Mouse (Mus musculus) layer of hippocampus, adult 2 months (tissue): ENCODE data around the gene Aplf. TPM values are rescaled to one million over a fixed set of nuclear protein-coding genes. Genes with fewer than 3 reads are reported as not detected.

Experiments used
- DNase-seq, 2 experiments: peaks; one replicate each; pipeline ENCODE4 v3.0.0; 2022; ENCODE audit warnings: low spot score in 2 of 2
- H3K27ac ChIP-seq: fragments of 200-600 bp; 2 replicates; pipeline ENCODE4 v1.8.1; 2022
- H3K4me3 ChIP-seq: fragments of 200-600 bp; 2 replicates; pipeline ENCODE4 v1.8.1; 2022; ENCODE audit warnings: mild to moderate bottlenecking
- CTCF ChIP-seq: fragments of 200-600 bp; conservative IDR thresholded peaks from 2 replicates; pipeline ENCODE4 v1.8.1; 2022; ENCODE audit warnings: antibody characterized with exemption, mild to moderate bottlenecking, moderate library complexity
- long read RNA-seq, 2 experiments: library from polyadenylated mRNA; stranded (forward); transcript quantifications; one replicate each; pipeline ENCODE4 v2.0.0; 2021; ENCODE audit warnings: borderline mapping rate in 2 of 2
- total RNA-seq, 2 experiments: library from RNA; stranded (reverse); gene quantifications; 2 replicates each; pipeline ENCODE4 v1.2.3; 2021

Aplf gene
- 1 to 10 TPM; 6.9 to 7.9 TPM for total RNA-seq
- long read RNA-seq, experiment 1, partial matches to known transcripts = 5 of 5 reads
- long read RNA-seq, experiment 1, other reads (novel, unspliced or antisense) = 0 of 5 reads
- long read RNA-seq, experiment 2, partial matches to known transcripts = 6 of 7 reads
- long read RNA-seq, experiment 2, other reads (novel, unspliced or antisense) = 1 of 7 reads

DNA sequence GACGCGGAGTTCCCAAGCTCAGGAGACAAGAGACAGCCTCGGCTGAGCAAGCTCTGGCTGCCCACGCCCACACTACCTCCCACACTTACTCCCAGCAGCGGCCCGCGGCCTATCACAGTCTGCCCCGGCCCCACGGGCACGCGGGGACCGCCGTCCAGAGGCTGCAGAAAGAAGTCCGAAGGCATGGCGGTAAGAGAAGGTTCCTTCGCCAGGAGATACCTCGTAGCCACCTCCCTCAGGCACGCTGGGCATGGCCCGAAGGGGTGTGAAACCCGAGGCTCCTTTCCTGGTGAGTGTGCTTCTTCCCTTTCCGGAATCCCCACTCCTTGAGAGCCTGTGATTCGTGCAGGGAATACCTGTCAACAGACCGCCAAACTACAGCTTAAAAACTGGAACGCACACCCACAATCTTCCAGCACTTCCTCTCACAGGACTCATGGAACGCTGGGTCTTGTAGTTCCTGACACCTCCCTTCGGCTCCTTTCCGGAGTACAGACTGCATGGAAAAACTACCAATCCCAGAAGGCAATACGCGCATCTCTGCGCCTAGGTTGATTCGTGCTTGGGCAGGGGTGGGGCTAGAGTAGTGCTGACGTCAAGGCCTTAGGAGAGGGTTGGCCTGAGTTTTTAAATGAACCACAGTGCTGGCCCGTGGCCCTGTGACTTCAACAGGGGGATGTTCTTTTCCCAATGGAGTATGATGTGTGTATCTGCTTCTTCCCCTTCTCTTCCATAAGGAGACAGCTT, at the start of gene Aplf:
Gene Aplf, minus strand, starts transcription at position 423 of the 747 bp plus-strand sequence.
- no peak for TF ChIP-seq CTCF
- peak within 1 kb of the TSS; percentile 71 for H3K27ac ChIP-seq
- DNase-seq = peak; percentile 88 to 96
- peak within 1 kb of the TSS; percentile 63 for H3K4me3 ChIP-seq

GRCm38 (mm10) chr6:87714091-87714490, 42.1 kb upstream of the Aplf start:
- Histone ChIP-seq H3K27ac (no peak overlapping the region), H3K4me3 (no peak overlapping the region)
- TF ChIP-seq CTCF = no peak
- DNase-seq = no peak

GRCm38 (mm10) chr6:87712311-87712710, 40.3 kb upstream of the Aplf start:
- H3K27ac ChIP-seq = no peak overlapping the region
- no peak for TF ChIP-seq CTCF
- no peak for DNase-seq
- no peak overlapping the region for H3K4me3 ChIP-seq

GRCm38 (mm10) chr6:87706246-87706645, 34.3 kb upstream of the Aplf start:
- peak; percentile 76 for TF ChIP-seq CTCF
- DNase-seq = peak in 1 of 2 experiments; percentile 16
- Histone ChIP-seq H3K4me3 (no peak overlapping the region), H3K27ac (no peak overlapping the region)

DNA sequence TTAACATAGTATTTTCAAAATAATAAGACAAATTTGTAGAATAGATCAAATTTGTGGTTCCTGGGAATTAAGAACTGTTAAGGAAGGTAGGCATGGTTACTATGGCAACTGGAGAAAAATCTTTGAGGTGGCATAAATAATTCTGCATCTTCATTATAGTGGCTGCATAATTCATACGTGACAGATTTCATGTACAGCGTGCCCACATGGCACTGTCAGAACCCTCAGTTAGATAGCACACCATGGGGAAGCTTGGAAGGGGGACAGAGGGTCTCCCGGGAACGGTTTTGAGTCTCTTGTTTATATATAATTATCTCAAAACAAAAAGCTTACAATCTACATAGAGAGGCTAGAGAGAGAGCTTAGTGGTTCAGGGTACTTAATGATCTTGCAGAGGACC, 24.6 kb upstream of the Aplf start:
- no peak overlapping the region for H3K4me3 ChIP-seq
- DNase-seq = no peak
- no peak for TF ChIP-seq CTCF
- no peak overlapping the region for H3K27ac ChIP-seq

DNA sequence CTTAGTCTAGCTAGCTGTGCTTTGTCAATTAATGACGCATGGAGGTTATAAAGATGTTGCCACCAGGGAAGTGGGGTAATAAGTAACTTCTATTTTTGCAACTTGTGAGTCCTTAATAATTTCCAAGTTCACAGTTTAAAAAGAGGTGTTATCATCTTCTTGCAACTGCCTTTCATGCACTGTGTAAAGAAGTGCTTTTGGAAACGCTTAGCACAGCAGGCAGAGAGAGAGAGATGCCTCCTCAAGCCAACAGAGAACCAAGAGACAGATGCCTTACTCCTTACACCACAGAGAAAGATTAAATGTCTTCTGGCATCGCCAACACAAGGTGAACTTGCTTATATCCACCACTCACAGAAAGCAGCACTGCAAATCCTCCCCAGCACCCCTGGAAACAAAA, 24.0 kb upstream of the Aplf start:
- TF ChIP-seq CTCF = no peak
- 0 out of 2 replicates have a peak overlapping the region, but pooled peaks have one; percentile 19 for H3K27ac ChIP-seq
- H3K4me3 ChIP-seq = no peak overlapping the region
- no peak for DNase-seq

- no peak for DNase-seq
- Histone ChIP-seq H3K4me3 (no peak overlapping the region), H3K27ac (no peak overlapping the region)
- TF ChIP-seq CTCF = no peak
Measured at GRCm38 (mm10) chr6:87680418-87680817, 8.4 kb upstream of the Aplf start.

DNA sequence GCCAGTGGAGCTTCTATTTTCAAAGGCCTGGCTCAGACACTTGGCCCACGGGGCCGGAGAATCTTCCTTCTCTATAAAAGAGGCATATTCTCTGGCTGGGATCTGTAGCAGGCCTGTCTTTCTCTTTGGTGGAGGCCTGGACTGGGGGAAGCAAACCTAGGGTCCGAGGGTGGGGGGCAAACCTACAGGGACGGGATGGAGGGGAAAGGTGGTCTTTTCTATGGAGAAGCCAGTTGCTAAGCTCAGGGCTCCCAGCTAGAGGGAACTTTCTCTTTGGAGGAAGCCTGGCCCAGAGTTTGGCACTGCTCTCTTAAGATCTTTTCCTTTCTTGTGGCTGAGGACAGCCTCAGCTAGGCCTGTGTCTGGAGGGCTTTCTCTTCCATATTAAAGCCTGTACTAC, 668 bp upstream of the Aplf start:
- peak overlapping the region; percentile 63 for H3K4me3 ChIP-seq
- no peak for TF ChIP-seq CTCF
- H3K27ac ChIP-seq = peak overlapping the region; percentile 71
- DNase-seq = no peak

DNA sequence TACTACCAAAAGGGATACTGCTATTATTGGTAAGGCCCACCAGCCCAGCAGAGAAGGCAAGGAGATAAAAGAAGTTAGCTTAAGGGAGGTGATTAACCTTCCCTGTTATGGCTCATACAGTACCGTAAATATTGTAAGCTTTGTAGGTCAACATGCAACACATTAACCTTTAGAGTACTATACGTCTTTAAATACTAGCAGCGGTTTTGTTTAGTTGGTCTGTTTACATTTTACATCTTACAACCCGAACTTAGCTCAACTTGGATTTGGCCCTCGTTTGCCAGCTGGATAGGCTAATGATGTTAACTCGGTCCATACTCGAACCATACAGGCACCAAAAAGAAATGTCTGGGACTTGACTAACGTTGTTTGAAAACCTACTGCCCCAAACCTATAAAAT, 640 bp downstream of the Aplf start:
- DNase-seq = no peak
- Histone ChIP-seq H3K4me3 (peak overlapping the region; percentile 63), H3K27ac (peak overlapping the region; percentile 68; the same call in 1 of the 2 replicates)
- TF ChIP-seq CTCF = no peak

GRCm38 (mm10) chr6:87669894-87670588, 2.0 kb downstream of the Aplf start:
- peak; percentile 83 for TF ChIP-seq CTCF
- H3K27ac ChIP-seq = no peak overlapping the region
- no peak overlapping the region for H3K4me3 ChIP-seq
- peak; percentile 38 to 69 for DNase-seq

GRCm38 (mm10) chr6:87668733-87669132, 3.3 kb downstream of the Aplf start:
- Histone ChIP-seq H3K27ac (no peak overlapping the region), H3K4me3 (no peak overlapping the region)
- TF ChIP-seq CTCF = no peak
- no peak for DNase-seq

DNA sequence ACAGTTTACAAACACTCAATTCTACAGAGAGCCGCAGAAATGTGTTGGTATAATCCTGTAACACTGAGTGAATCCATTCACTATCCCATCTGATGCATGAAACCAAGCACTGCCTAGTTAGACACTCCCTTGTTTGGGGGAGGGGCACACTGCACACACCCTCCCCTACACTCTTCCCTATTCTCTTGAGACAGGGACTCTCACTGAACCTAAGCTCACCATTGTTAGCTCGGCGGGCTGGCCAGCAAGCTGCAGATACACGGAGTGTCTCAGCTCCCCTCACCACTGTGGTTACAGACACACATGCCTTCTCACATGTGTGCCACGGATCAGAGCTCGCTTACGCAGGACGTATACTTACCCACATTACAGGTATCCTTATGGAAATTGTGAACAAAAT, 4.2 kb downstream of the Aplf start:
- Histone ChIP-seq H3K4me3 (no peak overlapping the region), H3K27ac (no peak overlapping the region)
- no peak for DNase-seq
- no peak for TF ChIP-seq CTCF

DNA sequence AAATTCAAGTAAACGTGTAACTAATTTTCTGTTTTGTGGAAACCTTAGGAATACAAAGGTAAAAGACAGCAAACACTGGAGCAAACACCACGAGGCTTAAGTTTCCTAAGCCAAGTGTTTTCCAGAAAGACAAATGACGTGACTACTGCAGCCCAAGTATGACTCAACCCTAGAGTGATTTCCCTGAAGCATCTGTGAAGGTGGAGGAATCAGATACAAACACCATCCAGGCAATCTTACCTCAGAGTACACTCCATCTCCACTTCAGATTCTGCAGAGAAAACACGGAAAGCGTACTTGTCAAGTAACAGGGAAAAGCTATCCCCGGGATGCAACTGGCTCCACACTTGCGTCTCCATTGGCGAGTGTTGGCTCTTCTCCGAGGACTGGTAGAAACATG, 8.5 kb downstream of the Aplf start:
- TF ChIP-seq CTCF = no peak
- Histone ChIP-seq H3K4me3 (no peak overlapping the region), H3K27ac (no peak overlapping the region)
- no peak for DNase-seq
